Mouse (Mus musculus) ES-Bruce4 (cell line): ENCODE measurements at regions not wholly inside any gene's neighbourhood (a gene's known extent, or its start where the extent isn't known, plus 50 kb on each side); places are given as distances from the start of the nearest gene placed in this dataset.
"Not testable (repeated sequence)": the region's sequence is repeated elsewhere in the genome, so short reads cannot be mapped to it uniquely, and the experiment has no call there.

Source experiments
- CTCF ChIP-seq: IDR thresholded peaks from one replicate; pipeline ENCODE4 v1.8.1; 2011; ENCODE audit warnings: low read depth, low read length
- EP300 ChIP-seq: IDR thresholded peaks from 2 replicates; pipeline ENCODE4 v1.6.1; 2011; ENCODE audit warnings: low read depth, low read length; ENCODE audit not compliant: insufficient read depth
- POLR2A ChIP-seq: IDR thresholded peaks from one replicate; pipeline ENCODE4 v1.8.1; 2011; ENCODE audit warnings: low read length; ENCODE audit not compliant: insufficient read depth

DNA sequence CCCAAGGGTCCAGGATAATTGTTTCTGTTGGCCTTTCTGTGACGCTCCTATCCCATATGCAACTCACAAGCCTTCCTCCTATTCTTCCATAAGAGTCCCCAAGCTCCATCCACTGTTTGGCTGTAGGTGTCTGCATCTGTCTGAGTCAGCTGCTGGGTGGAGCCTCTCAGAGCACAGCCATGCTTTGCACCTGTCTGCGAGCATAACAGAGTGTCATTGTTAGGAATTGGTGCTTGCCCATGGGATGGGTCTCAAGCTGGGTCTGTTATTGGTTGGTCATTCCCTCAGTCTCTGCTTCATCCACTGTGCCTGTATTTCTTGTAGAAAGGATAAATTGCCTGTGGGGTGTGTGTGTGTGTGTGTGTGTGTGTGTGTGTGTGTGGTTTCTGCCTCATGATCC, 281.0 kb downstream of the Cetn3 start:
- not testable (repeated sequence) for TF ChIP-seq CTCF, POLR2A, EP300
